Mouse (Mus musculus): ENCODE results near the gene Slc1a1. TPM values are rescaled to one million over a fixed set of nuclear protein-coding genes. Genes with fewer than 3 reads are reported as not detected.

Slc1a1 gene
- polyA plus RNA-seq, 1 experiment: 0.88 TPM

DNA sequence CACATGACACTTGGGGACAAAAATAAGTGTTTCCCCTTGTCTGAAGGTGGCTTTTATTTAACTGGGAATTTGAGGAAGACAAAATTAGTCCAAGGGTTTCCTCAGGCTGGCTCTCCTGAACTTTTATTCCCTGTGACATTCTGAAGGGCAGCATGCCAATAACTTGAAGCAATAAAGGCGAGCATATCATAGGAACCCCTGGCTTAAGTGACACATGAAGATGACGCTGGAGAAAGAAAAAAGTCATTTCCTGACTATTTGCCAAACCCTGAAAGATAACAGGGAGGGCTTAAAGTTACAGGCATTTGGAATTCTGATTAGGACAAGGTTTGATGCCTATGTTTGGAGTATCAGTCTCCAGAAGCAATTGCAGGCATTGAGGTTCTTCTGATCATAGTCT lies 112.5 kb downstream of the Slc1a1 start:
- Histone ChIP-seq H3K4me1 (ENCODE audit: control insufficient read depth, insufficient read depth, low read length) (no peaks in the 10 kb centered on the region), H3K9ac (ENCODE audit: low read depth, poor library complexity, severe bottlenecking) (no peak overlapping the region), H3K36me3 (ENCODE audit: control insufficient read depth, insufficient read depth, low read length, poor library complexity, severe bottlenecking) (no peaks in the 10 kb centered on the region), H3K27ac (ENCODE audit: insufficient read depth, low read length) (no peak overlapping the region), H3K4me3 (ENCODE audit: low read depth, low read length) (no peak overlapping the region), H3K27me3 (ENCODE audit: control insufficient read depth, insufficient read depth, low read length, poor library complexity, severe bottlenecking) (no peaks in the 10 kb centered on the region), H3K9me3 (replicated peaks; ENCODE audit: control insufficient read depth, insufficient read depth, low read length, poor library complexity, severe bottlenecking) (no peaks in the 10 kb centered on the region)
- TF ChIP-seq CTCF (IDR thresholded peaks at IDR 0.05; ENCODE audit: low read depth, low read length) (no peak), EP300 (IDR thresholded peaks at IDR 0.05; ENCODE audit: insufficient read depth, low read depth, low read length) (no peak), POLR2A (IDR thresholded peaks at IDR 0.05; ENCODE audit: insufficient read depth, low read length) (no peak)

DNA sequence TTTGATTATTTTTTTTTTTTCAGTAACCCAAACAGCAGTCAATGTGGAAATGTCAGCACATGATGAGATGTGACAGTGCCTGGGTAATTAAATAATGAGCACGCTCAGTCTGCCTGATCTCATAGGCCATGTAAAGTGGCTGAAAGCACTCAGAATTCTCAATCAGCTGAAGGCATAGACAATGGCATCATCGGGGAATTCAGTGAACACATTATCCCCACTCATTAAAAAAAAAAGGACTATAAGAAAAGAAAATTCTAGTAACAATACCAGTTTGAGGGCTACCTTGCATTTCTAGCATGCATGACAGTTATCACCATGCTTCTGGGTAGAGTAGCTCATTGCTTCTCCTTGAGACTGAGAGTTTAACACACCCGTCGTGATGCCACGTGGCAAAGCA lies 116.4 kb downstream of the Slc1a1 start:
- no peaks in the 10 kb centered on the region for H3K4me1 ChIP-seq (ENCODE audit: control insufficient read depth, insufficient read depth, low read length)
- TF ChIP-seq CTCF (IDR thresholded peaks at IDR 0.05; ENCODE audit: low read depth, low read length): no peak
- TF ChIP-seq POLR2A (IDR thresholded peaks at IDR 0.05; ENCODE audit: insufficient read depth, low read length): no peak
- TF ChIP-seq EP300 (IDR thresholded peaks at IDR 0.05; ENCODE audit: insufficient read depth, low read depth, low read length): no peak
- H3K27me3 ChIP-seq (ENCODE audit: control insufficient read depth, insufficient read depth, low read length, poor library complexity, severe bottlenecking): no peaks in the 10 kb centered on the region
- H3K9me3 ChIP-seq (replicated peaks; ENCODE audit: control insufficient read depth, insufficient read depth, low read length, poor library complexity, severe bottlenecking): no peaks in the 10 kb centered on the region
- H3K4me3 ChIP-seq (ENCODE audit: low read depth, low read length): no peak overlapping the region
- no peak overlapping the region for H3K27ac ChIP-seq (ENCODE audit: insufficient read depth, low read length)
- H3K9ac ChIP-seq (ENCODE audit: low read depth, poor library complexity, severe bottlenecking): no peak overlapping the region
- no peaks in the 10 kb centered on the region for H3K36me3 ChIP-seq (ENCODE audit: control insufficient read depth, insufficient read depth, low read length, poor library complexity, severe bottlenecking)

DNA sequence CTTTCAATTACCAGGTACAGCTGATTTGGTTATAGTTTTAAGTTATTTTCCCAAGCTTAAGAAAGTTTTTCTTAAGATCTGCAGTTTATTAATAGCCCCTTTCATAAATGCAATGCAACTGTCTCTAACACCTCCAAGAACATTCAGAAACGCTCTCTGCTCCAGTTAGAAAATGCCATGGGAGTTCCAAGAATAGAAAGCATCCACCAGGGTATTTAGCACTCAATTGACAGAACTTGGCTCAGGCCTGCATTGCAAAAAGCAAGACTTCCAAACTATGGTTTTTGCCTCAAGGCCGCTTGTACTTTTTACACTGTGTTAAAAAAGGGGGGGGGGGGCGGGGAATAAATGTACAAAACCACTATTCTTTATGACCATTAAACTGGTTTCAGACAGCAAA lies 128.3 kb downstream of the Slc1a1 start:
- TF ChIP-seq POLR2A (IDR thresholded peaks at IDR 0.05; ENCODE audit: insufficient read depth, low read length) (no peak), CTCF (IDR thresholded peaks at IDR 0.05; ENCODE audit: low read depth, low read length) (no peak), EP300 (IDR thresholded peaks at IDR 0.05; ENCODE audit: insufficient read depth, low read depth, low read length) (no peak)

DNA sequence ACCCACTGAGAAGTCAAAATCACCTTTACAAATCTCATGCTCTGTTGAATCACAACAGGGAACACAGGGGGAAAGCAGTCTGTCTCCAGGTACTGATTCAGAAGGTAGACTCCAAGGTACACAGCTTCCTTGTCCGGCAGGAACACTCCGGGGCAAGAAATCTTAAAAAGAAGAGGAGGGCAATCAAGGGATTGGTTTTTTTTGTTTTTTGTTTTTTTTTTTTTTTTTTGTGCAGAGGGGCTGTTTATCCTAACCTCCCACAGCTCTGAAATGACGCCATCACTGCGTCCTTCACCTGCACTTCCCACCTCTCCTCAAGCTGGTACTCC lies 128.6 kb downstream of the Slc1a1 start:
- Histone ChIP-seq H3K4me1 (ENCODE audit: control insufficient read depth, insufficient read depth, low read length) (no peaks in the 10 kb centered on the region), H3K36me3 (ENCODE audit: control insufficient read depth, insufficient read depth, low read length, poor library complexity, severe bottlenecking) (no peaks in the 10 kb centered on the region), H3K9ac (ENCODE audit: low read depth, poor library complexity, severe bottlenecking) (no peak overlapping the region), H3K9me3 (replicated peaks; ENCODE audit: control insufficient read depth, insufficient read depth, low read length, poor library complexity, severe bottlenecking) (no peaks in the 10 kb centered on the region), H3K27me3 (ENCODE audit: control insufficient read depth, insufficient read depth, low read length, poor library complexity, severe bottlenecking) (no peaks in the 10 kb centered on the region; the same call in 1 of the 2 replicates), H3K4me3 (ENCODE audit: low read depth, low read length) (no peak overlapping the region), H3K27ac (ENCODE audit: insufficient read depth, low read length) (no peak overlapping the region)
- no peak for TF ChIP-seq POLR2A (IDR thresholded peaks at IDR 0.05; ENCODE audit: insufficient read depth, low read length)
- TF ChIP-seq EP300 (IDR thresholded peaks at IDR 0.05; ENCODE audit: insufficient read depth, low read depth, low read length): no peak
- no peak for TF ChIP-seq CTCF (IDR thresholded peaks at IDR 0.05; ENCODE audit: low read depth, low read length)

More for the DNA sequence above, 128.3 kb downstream of the Slc1a1 start:
- Histone ChIP-seq H3K27ac (ENCODE audit: insufficient read depth, low read length) (no peak overlapping the region), H3K4me3 (ENCODE audit: low read depth, low read length) (no peak overlapping the region), H3K27me3 (ENCODE audit: control insufficient read depth, insufficient read depth, low read length, poor library complexity, severe bottlenecking) (no peaks in the 10 kb centered on the region; the same call in 1 of the 2 replicates), H3K36me3 (ENCODE audit: control insufficient read depth, insufficient read depth, low read length, poor library complexity, severe bottlenecking) (no peaks in the 10 kb centered on the region), H3K9ac (ENCODE audit: low read depth, poor library complexity, severe bottlenecking) (no peak overlapping the region), H3K9me3 (replicated peaks; ENCODE audit: control insufficient read depth, insufficient read depth, low read length, poor library complexity, severe bottlenecking) (no peaks in the 10 kb centered on the region), H3K4me1 (ENCODE audit: control insufficient read depth, insufficient read depth, low read length) (no peaks in the 10 kb centered on the region)

Other genes starting within 250 kb of the Slc1a1 start
- 5.2 and 5.5 TPM in 2 replicates for gene Glis3, start 155.0 kb upstream of the Slc1a1 start, polyA plus RNA-seq (2011; ENCODE audit: insufficient read depth, insufficient read length, low read depth, missing spikeins)
- 3.4 and 5.6 TPM in 2 replicates for gene Plpp6, start 128.9 kb downstream of the Slc1a1 start, polyA plus RNA-seq (2011; ENCODE audit: insufficient read depth, insufficient read length, low read depth, missing spikeins)
- gene 4430402I18Rik, start 132.8 kb downstream of the Slc1a1 start, polyA plus RNA-seq (2011; ENCODE audit: insufficient read depth, insufficient read length, low read depth, missing spikeins): 0.72 and 1.7 TPM in 2 replicates
- 58.9 and 59.3 TPM in 2 replicates for gene Cdc37l1, start 155.3 kb downstream of the Slc1a1 start, polyA plus RNA-seq (2011; ENCODE audit: insufficient read depth, insufficient read length, low read depth, missing spikeins)
- gene Ak3, start 212.9 kb downstream of the Slc1a1 start, polyA plus RNA-seq (2011; ENCODE audit: insufficient read depth, insufficient read length, low read depth, missing spikeins): 20.4 and 23.3 TPM in 2 replicates